Mouse (Mus musculus): ENCODE measurements around the gene Grpr. TPM values are rescaled to one million over a fixed set of nuclear protein-coding genes. Genes with fewer than 3 reads are reported as not detected.

The Grpr gene
- total RNA-seq (2012; rRNA removed), result not detected in 2 replicates
- not detected for polyA plus RNA-seq (2012; ENCODE audit: insufficient read depth in 1 of 2, insufficient read length in 2 of 2, low read depth in 1 of 2, low replicate concordance in 2 of 2, missing spikeins in 1 of 2)

DNA sequence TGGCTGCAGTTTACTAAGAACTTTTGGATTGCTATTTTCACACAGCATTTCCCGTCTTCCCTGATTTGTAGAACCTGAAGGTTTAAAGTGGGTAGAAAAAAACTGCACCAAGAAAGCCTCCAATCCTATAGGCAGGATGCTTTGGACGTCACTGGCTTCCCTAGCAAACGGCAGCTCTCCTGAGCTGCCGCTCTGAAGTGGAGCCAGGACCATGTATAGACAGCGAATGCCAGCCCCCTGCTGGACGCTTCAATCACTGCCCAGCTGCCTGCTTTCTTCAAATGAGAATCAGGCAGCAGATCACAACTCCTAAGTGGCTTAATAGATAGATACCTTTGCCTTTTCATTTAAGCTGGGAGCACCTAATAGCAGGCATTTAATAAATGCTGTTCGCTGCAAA lies at the start of gene Grpr:
Gene Grpr (minus strand): TSS at position 12 of the 400 bp plus-strand sequence.
- TF ChIP-seq CTCF (IDR thresholded peaks at IDR 0.05 in 2 of 3, conservative IDR thresholded peaks at IDR 0.05 in 1 of 3; ENCODE audit: control insufficient read depth in 1 of 3, insufficient read depth in 1 of 3, low read depth in 2 of 3, low read length in 3 of 3, poor library complexity in 1 of 3, severe bottlenecking in 1 of 3), result peak in 2 of 3 experiments; percentile 1 to 26; a peak in 2 of 6 replicates
- no peak for TF ChIP-seq RCOR1 (IDR thresholded peaks at IDR 0.05; ENCODE audit: low read depth, low read length)
- Histone ChIP-seq H3K4me1 (ENCODE audit: control insufficient read depth in 1 of 2, insufficient read depth in 2 of 2, low read length in 2 of 2) (no peaks in the 10 kb centered on the region), H3K4me3 (ENCODE audit: control insufficient read depth in 1 of 2, insufficient read depth in 1 of 2, low read depth in 2 of 2, low read length in 2 of 2) (no peak within 1 kb of the TSS), H3K9ac (ENCODE audit: control insufficient read depth, low read depth, low read length, poor library complexity, severe bottlenecking) (no peak within 1 kb of the TSS), H3K79me2 (ENCODE audit: control insufficient read depth, insufficient read depth, low read length, poor library complexity) (no peaks in the 10 kb centered on the region), H3K27ac (ENCODE audit: control insufficient read depth, low read depth, low read length) (no peak within 1 kb of the TSS), H3K27me3 (ENCODE audit: control insufficient read depth in 1 of 2, insufficient read depth in 2 of 2, low read length in 2 of 2) (no peaks in the 10 kb centered on the region), H3K9me3 (replicated peaks; ENCODE audit: insufficient read depth, low read length) (no peaks in the 10 kb centered on the region), H3K36me3 (ENCODE audit: control insufficient read depth in 1 of 2, insufficient read depth in 2 of 2, low read length in 2 of 2) (no peaks in the 10 kb centered on the region)
- DNase-seq (ENCODE audit: low read depth, low spot score), result peak; percentile 1

DNA sequence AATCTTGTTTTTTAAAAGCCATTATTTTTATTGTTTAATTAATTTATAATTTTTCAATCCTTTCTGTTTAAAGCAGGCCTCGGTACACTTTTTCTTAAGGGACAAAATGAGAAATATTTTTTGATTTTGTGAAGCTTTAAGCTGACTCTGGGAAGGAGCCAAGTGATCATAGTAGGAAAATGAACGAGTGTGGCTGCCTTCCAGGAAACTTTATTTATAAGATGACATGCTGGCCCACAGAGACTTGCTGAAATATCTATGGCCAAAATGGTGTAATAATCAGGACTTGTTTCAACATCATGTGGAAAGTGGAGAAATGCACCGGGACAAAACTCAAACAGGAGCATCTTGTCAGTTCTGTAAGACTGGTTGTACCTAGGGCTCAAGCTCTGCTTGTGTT lies 11.0 kb upstream of the Grpr start:
- H3K4me3 ChIP-seq (ENCODE audit: control insufficient read depth in 1 of 2, insufficient read depth in 1 of 2, low read depth in 2 of 2, low read length in 2 of 2), result no peak overlapping the region
- no peaks in the 10 kb centered on the region for H3K79me2 ChIP-seq (ENCODE audit: control insufficient read depth, insufficient read depth, low read length, poor library complexity)
- no peaks in the 10 kb centered on the region for H3K27me3 ChIP-seq (ENCODE audit: control insufficient read depth in 1 of 2, insufficient read depth in 2 of 2, low read length in 2 of 2)
- H3K36me3 ChIP-seq (ENCODE audit: control insufficient read depth in 1 of 2, insufficient read depth in 2 of 2, low read length in 2 of 2), result no peaks in the 10 kb centered on the region
- H3K9me3 ChIP-seq (replicated peaks; ENCODE audit: insufficient read depth, low read length), result no peaks in the 10 kb centered on the region
- H3K27ac ChIP-seq (ENCODE audit: control insufficient read depth, low read depth, low read length), result no peak overlapping the region
- H3K4me1 ChIP-seq (ENCODE audit: control insufficient read depth in 1 of 2, insufficient read depth in 2 of 2, low read length in 2 of 2), result no peaks in the 10 kb centered on the region
- DNase-seq (ENCODE audit: low read depth, low spot score), result no peak
- no peak overlapping the region for H3K9ac ChIP-seq (ENCODE audit: control insufficient read depth, low read depth, low read length, poor library complexity, severe bottlenecking)
- TF ChIP-seq ZKSCAN1 (IDR thresholded peaks at IDR 0.05; ENCODE audit: low read depth, low read length) (no peak), GABPA (IDR thresholded peaks at IDR 0.05; ENCODE audit: low read depth, low read length) (no peak), RAD21 (IDR thresholded peaks at IDR 0.05; ENCODE audit: low read depth, low read length) (no peak), KAT2A (conservative IDR thresholded peaks at IDR 0.05; ENCODE audit: low read depth, low read length) (no peak), NRF1 (IDR thresholded peaks at IDR 0.05; ENCODE audit: insufficient read depth, low read depth, low read length, poor library complexity, severe bottlenecking) (no peak), ELF1 (IDR thresholded peaks at IDR 0.05; ENCODE audit: low read depth, low read length) (no peak), POLR2AphosphoS5 (IDR thresholded peaks at IDR 0.05; ENCODE audit: borderline replicate concordance, low read depth, low read length) (no peak)

- H3K27me3 ChIP-seq (ENCODE audit: control insufficient read depth in 1 of 2, insufficient read depth in 2 of 2, low read length in 2 of 2), result no peaks in the 10 kb centered on the region
Measured at GRCm38 (mm10) chrX:163547042-163547441, 2.4 kb downstream of the Grpr start.

More at GRCm38 (mm10) chrX:163547042-163547441, 2.4 kb downstream of the Grpr start:
- Histone ChIP-seq H3K27ac (ENCODE audit: control insufficient read depth, low read depth, low read length) (no peak overlapping the region), H3K9ac (ENCODE audit: control insufficient read depth, low read depth, low read length, poor library complexity, severe bottlenecking) (no peak overlapping the region), H3K4me3 (ENCODE audit: control insufficient read depth in 1 of 2, insufficient read depth in 1 of 2, low read depth in 2 of 2, low read length in 2 of 2) (no peak overlapping the region), H3K79me2 (ENCODE audit: control insufficient read depth, insufficient read depth, low read length, poor library complexity) (no peaks in the 10 kb centered on the region), H3K36me3 (ENCODE audit: control insufficient read depth in 1 of 2, insufficient read depth in 2 of 2, low read length in 2 of 2) (no peaks in the 10 kb centered on the region), H3K4me1 (ENCODE audit: control insufficient read depth in 1 of 2, insufficient read depth in 2 of 2, low read length in 2 of 2) (no peaks in the 10 kb centered on the region), H3K9me3 (replicated peaks; ENCODE audit: insufficient read depth, low read length) (no peaks in the 10 kb centered on the region)
- no peak for DNase-seq (ENCODE audit: low read depth, low spot score)
- TF ChIP-seq RAD21 (IDR thresholded peaks at IDR 0.05; ENCODE audit: low read depth, low read length) (no peak), ZKSCAN1 (IDR thresholded peaks at IDR 0.05; ENCODE audit: low read depth, low read length) (no peak), MXI1 (IDR thresholded peaks at IDR 0.05; ENCODE audit: low read depth, low read length) (no peak), ZMIZ1 (IDR thresholded peaks at IDR 0.05; ENCODE audit: low read depth, low read length) (no peak), CTCF (IDR thresholded peaks at IDR 0.05 in 2 of 3, conservative IDR thresholded peaks at IDR 0.05 in 1 of 3; ENCODE audit: control insufficient read depth in 1 of 3, insufficient read depth in 1 of 3, low read depth in 2 of 3, low read length in 3 of 3, poor library complexity in 1 of 3, severe bottlenecking in 1 of 3) (no peak), TBP (IDR thresholded peaks at IDR 0.05; ENCODE audit: low read depth, low read length) (no peak), USF1 (IDR thresholded peaks at IDR 0.05; ENCODE audit: low read depth, low read length) (no peak), ETS1 (IDR thresholded peaks at IDR 0.05; ENCODE audit: low read depth, low read length) (no peak), ZNF384 (IDR thresholded peaks at IDR 0.05; ENCODE audit: low read depth, low read length) (no peak), GABPA (IDR thresholded peaks at IDR 0.05; ENCODE audit: low read depth, low read length) (no peak), TAL1 (IDR thresholded peaks at IDR 0.05; ENCODE audit: low read length) (no peak), EP300 (IDR thresholded peaks at IDR 0.05; ENCODE audit: low read depth in 1 of 2, low read length in 2 of 2) (no peak)
